Mouse (Mus musculus) intestine, embryonic 15.5 days (tissue): ENCODE measurements around the gene Alkal2. TPM values are rescaled to one million over a fixed set of nuclear protein-coding genes. Genes with fewer than 3 reads are reported as not detected.

ENCODE experiments used
- ATAC-seq: fragments of 200-750 bp; cut with Nextera tagmentation; 2 replicates; pipeline ENCODE4 v1.8.0; 2017; ENCODE audit warnings: moderate TSS enrichment, moderate library complexity
- H3K27ac ChIP-seq: fragments of 300-500 bp; sonication (generic); 2 replicates; pipeline ENCODE4 v1.5.1; 2015; ENCODE audit warnings: mild to moderate bottlenecking, inconsistent platforms
- H3K27me3 ChIP-seq: fragments of 300-500 bp; sonication (generic); replicated peaks from 2 replicates; pipeline ENCODE4 v1.6.1; 2015; ENCODE audit warnings: inconsistent platforms
- H3K36me3 ChIP-seq: fragments of 300-500 bp; sonication (generic); 2 replicates; pipeline ENCODE4 v1.6.1; 2015; ENCODE audit warnings: inconsistent platforms
- H3K4me1 ChIP-seq: fragments of 300-500 bp; sonication (generic); replicated peaks from 2 replicates; pipeline ENCODE4 v1.6.1; 2015; ENCODE audit warnings: inconsistent platforms
- H3K4me2 ChIP-seq: fragments of 300-500 bp; sonication (generic); replicated peaks from 2 replicates; pipeline ENCODE4 v1.6.1; 2015; ENCODE audit warnings: mild to moderate bottlenecking, inconsistent platforms
- H3K4me3 ChIP-seq: fragments of 300-500 bp; sonication (generic); replicated peaks from 2 replicates; pipeline ENCODE4 v1.5.1; 2015; ENCODE audit warnings: inconsistent platforms
- H3K9ac ChIP-seq: fragments of 300-500 bp; sonication (generic); 2 replicates; pipeline ENCODE4 v1.6.1; 2015; ENCODE audit warnings: inconsistent platforms
- H3K9me3 ChIP-seq: fragments of 300-500 bp; sonication (generic); 2 replicates; pipeline ENCODE4 v1.6.1; 2016; ENCODE audit warnings: inconsistent platforms
- WGBS: fragments of 180-500 bp; shearing (Covaris S2); methylation state at CpG from one replicate; pipeline ENCODE4 v1.1.7; 2015; 5-methylcytosine and 5-hydroxymethylcytosine counted together
- polyA plus RNA-seq: library from polyadenylated mRNA; unstranded; fragments of >200 nt; fragmentation: Nextera tagmentation; extraction: Ambion mirVana; gene quantifications from 2 replicates; pipeline ENCODE4 v1.2.1, GENCODE M21; 2015

Gene Alkal2
- polyA plus RNA-seq, 1 experiment from 2014 or later = 1.2 TPM

DNA sequence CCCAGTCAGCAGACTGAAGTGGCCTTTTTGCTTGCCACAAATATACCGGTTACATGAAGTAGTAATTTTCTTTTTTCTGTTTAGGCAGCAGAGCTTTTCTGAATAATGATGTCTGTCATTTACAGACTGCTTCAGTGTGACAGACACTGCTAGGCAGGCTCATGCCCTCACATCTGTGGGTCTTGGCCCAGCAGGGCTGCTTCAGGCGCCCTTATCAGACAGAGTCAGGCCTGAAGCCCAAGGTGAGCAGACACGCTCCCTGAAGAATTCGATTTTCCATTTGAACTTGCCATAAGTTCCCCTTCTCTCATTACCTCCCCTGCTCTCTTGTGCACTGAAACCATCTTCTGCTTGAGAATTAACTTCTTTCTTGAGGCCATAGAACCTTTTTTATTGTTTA, 3.9 kb downstream of the Alkal2 start:
- H3K27ac ChIP-seq = no peak overlapping the region
- no peak overlapping the region for H3K9ac ChIP-seq
- no peak for ATAC-seq
- H3K4me2 ChIP-seq = no peak overlapping the region
- no peaks in the 10 kb centered on the region for H3K36me3 ChIP-seq
- H3K27me3 ChIP-seq = peaks cover 28% of the 10 kb centered on the region
- peaks cover 15% of the 10 kb centered on the region for H3K4me1 ChIP-seq
- H3K9me3 ChIP-seq = no peaks in the 10 kb centered on the region
- H3K4me3 ChIP-seq = no peak overlapping the region
- WGBS = 82% methylated on average over 4 of the region's 4 CpGs

DNA sequence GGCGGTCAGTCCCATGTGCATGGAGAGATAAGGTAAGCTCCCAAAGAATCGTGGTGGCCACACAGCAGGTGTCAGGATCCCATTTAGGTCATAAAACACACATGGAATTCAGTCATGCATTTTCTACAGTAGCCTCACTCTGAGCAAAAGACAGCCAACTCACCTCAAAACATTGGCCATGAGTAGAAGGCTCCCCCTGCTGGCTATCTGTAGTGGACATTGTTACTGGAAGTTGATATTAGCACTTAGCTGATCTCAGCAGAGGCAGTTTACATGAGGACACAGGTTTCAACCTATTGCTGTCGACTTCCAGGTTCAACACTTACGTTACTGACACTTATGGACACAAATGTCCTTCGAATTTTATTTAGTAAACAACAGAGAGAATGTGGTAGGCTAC, 5.9 kb downstream of the Alkal2 start:
- no peaks in the 10 kb centered on the region for H3K36me3 ChIP-seq
- H3K4me2 ChIP-seq = no peak overlapping the region
- H3K4me3 ChIP-seq = no peak overlapping the region
- ATAC-seq = peak; percentile 63
- H3K27me3 ChIP-seq = peaks cover 8% of the 10 kb centered on the region
- no peak overlapping the region for H3K27ac ChIP-seq
- 34% methylated on average over 5 of the region's 5 CpGs for WGBS
- H3K9me3 ChIP-seq = no peaks in the 10 kb centered on the region
- H3K9ac ChIP-seq = no peak overlapping the region
- no peaks in the 10 kb centered on the region for H3K4me1 ChIP-seq

DNA sequence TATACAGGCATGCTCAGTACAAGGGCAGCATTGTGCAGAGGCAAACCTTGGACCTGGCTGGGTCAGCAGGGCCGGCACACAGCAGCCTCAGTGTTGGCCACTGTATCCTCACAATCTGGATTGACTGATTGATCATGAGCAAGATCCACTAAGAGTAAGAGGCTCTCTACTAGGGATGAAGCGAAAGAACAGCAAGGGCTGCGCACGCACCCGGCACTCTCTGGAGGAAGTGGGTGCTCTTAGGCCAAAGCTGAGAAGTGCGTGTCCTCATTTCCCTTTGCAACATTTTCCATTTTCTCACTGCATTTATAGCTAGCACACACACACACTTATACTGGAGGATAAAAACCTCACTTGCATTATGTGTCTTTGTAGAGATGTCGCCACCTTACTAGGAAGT, 7.3 kb downstream of the Alkal2 start:
- no peak overlapping the region for H3K4me3 ChIP-seq
- no peak overlapping the region for H3K9ac ChIP-seq
- ATAC-seq = no peak
- H3K9me3 ChIP-seq = no peaks in the 10 kb centered on the region
- H3K27me3 ChIP-seq = peaks cover under 1% of the 10 kb centered on the region; the same call in 1 of the 2 replicates
- H3K4me2 ChIP-seq = no peak overlapping the region
- WGBS = 80% methylated on average over 7 of the region's 7 CpGs
- H3K36me3 ChIP-seq = no peaks in the 10 kb centered on the region
- H3K4me1 ChIP-seq = no peaks in the 10 kb centered on the region
- no peak overlapping the region for H3K27ac ChIP-seq

DNA sequence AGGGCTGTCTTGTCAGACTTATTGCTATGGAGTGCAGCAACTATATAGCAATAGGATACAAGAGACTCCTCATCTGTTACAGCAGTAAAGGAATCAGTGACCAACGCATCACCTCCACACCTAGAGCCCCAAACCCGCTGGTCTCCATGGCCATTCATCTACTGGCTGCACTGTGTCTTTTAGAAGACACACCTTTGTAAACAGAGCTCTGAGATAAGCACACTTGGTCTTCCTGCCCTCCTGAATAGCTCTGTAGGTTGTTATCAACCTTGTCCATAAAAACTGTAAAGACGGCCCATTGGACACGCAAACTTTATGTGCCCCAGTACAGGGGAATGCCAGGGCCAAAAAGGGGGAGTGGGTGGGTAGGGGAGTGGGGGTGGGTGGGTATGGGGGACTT, 12.9 kb downstream of the Alkal2 start:
- H3K27ac ChIP-seq = no peak overlapping the region
- H3K4me3 ChIP-seq = no peak overlapping the region
- no peak overlapping the region for H3K9ac ChIP-seq
- no peak overlapping the region for H3K4me2 ChIP-seq
- peak; percentile 71 for ATAC-seq
- no peaks in the 10 kb centered on the region for H3K9me3 ChIP-seq
- H3K36me3 ChIP-seq = no peaks in the 10 kb centered on the region
- no peaks in the 10 kb centered on the region for H3K27me3 ChIP-seq
- no peaks in the 10 kb centered on the region for H3K4me1 ChIP-seq
- 57% methylated on average over 4 of the region's 4 CpGs for WGBS

DNA sequence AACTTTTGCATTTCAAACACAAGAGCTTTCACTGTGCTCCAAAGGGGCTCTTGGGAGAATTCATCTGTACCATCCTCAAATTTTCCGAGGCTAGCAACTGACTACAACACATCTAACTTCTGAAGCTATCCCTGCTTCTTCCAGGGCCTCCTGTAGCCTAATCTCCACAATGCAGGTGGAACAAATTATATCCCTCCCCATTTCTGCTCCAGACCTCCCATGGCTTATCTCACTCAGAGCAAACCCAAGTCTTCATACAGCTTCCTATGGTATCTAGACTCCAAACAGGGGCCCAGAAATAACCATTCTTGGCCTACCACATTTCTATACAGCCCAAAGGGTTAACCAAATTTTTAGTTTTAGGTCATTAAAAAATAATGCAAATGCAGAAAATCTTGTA, 24.5 kb downstream of the Alkal2 start:
- no peak for ATAC-seq
- H3K4me2 ChIP-seq = no peak overlapping the region
- no peaks in the 10 kb centered on the region for H3K9me3 ChIP-seq
- H3K4me3 ChIP-seq = no peak overlapping the region
- H3K36me3 ChIP-seq = peaks cover 2% of the 10 kb centered on the region; the same call in 1 of the 2 replicates
- 97% methylated on average over 1 of the region's 1 CpGs for WGBS
- H3K9ac ChIP-seq = no peak overlapping the region
- H3K27me3 ChIP-seq = no peaks in the 10 kb centered on the region
- H3K27ac ChIP-seq = no peak overlapping the region
- peaks cover 7% of the 10 kb centered on the region; the same call in 1 of the 2 replicates for H3K4me1 ChIP-seq

DNA sequence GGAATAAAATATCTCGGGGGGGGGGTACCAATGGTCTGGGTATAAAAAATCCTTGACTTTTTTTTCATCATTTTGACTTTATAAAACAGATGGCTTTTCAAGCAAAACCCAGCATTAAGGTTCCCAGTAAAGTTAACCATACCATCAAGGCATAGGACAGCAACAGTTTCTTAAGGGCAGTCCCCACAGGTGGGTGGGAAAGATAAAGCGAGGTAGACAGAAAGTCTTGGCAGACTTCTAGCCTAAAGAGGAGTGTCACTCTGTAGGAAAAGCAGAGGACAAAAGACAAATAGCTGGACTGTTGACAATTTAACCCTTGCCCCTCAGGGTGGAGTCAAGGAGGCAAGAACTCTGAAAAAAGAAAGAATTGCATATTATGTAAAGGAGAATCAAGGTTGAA, 25.8 kb downstream of the Alkal2 start:
- Histone ChIP-seq H3K4me1 (peaks cover 7% of the 10 kb centered on the region; the same call in 1 of the 2 replicates), H3K4me2 (peak overlapping the region; percentile 77), H3K9ac (no peak overlapping the region), H3K27ac (no peak overlapping the region), H3K27me3 (no peaks in the 10 kb centered on the region), H3K4me3 (no peak overlapping the region), H3K9me3 (no peaks in the 10 kb centered on the region), H3K36me3 (no peaks in the 10 kb centered on the region; the same call in 1 of the 2 replicates)
- 74% methylated on average over 2 of the region's 2 CpGs for WGBS
- ATAC-seq = no peak

DNA sequence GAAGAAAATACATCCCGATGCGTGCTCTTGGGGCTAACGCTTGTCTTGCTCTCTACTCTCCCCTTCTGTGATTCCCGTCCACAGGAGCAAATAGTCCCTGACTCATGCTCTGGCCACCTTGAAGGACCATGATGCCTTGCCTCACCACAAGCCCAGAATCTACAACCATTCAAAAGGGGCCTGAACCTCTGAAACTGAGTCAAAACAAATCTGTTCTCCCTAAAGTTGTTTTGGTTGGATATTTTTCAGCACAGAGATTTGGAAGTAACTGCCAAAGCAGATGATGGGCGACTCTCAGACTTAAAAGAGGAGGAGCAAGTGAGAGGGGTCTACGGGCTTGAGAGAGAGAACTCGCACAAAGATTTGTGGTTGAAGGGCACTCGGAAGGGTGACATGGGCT, 26.7 kb downstream of the Alkal2 start:
- H3K27me3 ChIP-seq = no peaks in the 10 kb centered on the region
- peak overlapping the region; percentile 59 for H3K4me3 ChIP-seq
- peaks cover 7% of the 10 kb centered on the region; the same call in 1 of the 2 replicates for H3K4me1 ChIP-seq
- H3K27ac ChIP-seq = no peak overlapping the region
- no peaks in the 10 kb centered on the region for H3K36me3 ChIP-seq
- peak overlapping the region; percentile 67 for H3K9ac ChIP-seq
- H3K9me3 ChIP-seq = no peaks in the 10 kb centered on the region
- H3K4me2 ChIP-seq = peak overlapping the region; percentile 77
- WGBS = 12% methylated on average over 8 of the region's 8 CpGs
- ATAC-seq = no peak

DNA sequence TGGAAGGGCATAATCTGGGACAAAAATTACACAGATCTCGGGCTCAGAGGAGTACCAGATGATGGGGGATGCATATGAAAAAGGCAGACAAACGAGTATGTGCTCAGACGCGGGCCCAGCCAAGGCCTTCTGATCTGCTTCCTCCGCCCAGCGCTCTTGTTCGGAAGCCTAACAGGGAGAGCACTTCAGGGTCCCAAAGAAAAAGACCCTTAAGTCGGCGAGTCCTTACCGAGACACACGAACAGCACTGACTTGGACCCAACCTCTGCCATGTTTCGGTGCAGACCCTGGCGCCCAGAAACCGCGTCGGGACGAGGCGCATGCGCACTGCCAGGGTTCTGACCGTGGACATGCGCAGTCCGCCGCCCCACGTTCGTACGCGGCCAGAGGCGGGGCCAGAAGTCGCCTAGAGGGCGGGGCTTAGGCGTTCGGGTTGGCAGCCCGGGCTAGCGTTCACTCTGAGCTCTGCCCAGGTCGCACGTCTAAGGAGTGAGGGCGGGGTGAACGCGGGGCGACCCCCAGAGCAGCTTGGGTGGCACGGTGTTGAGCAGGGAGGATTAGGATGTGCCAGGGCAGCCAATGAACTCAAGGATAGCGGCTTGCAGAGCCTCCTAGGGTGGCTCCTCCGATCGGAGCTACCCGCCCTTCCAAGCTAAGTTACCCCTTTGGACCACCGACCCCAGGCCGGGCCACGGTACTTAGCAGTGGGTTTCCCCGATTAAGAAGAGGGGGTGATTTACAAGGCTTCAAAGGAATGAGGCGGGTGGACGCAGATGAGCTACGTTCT, 27.3 kb downstream of the Alkal2 start, which contains the start of the genes Acp1 and Sh3yl1:
Acp1 (minus strand) TSS at position 329 of the 787 bp plus-strand sequence.
Sh3yl1 (plus strand) TSS at position 408 of the 787 bp plus-strand sequence.
- H3K4me1 ChIP-seq = peaks cover 7% of the 10 kb centered on the region; the same call in 1 of the 2 replicates
- H3K9me3 ChIP-seq = no peaks in the 10 kb centered on the region
- WGBS = under 1% methylated on average over 52 of the region's 52 CpGs
- peak within 1 kb of the TSS; percentile 84 for H3K4me2 ChIP-seq
- ATAC-seq = peak; percentile 98
- peak within 1 kb of the TSS; percentile 59; the same call in 1 of the 2 replicates for H3K27ac ChIP-seq
- H3K4me3 ChIP-seq = peak within 1 kb of the TSS; percentile 59
- no peaks in the 10 kb centered on the region for H3K36me3 ChIP-seq
- peak within 1 kb of the TSS; percentile 67 for H3K9ac ChIP-seq
- H3K27me3 ChIP-seq = no peaks in the 10 kb centered on the region

DNA sequence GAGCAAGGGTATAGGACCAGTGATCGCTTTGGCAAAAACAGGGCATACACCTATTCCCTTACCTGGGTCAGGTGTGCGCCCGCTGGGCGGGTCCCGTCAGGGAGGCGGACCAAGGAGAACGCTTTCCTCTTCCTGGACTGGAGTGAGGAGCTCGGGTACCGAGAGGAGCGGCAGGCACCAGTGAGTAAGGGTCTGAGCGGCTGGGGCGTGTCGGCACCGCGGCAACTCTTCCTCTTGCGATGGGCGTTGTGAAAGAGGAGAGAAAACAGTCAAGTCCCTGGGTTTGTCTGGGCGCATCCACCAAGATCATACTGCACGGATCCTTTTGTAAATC, 27.9 kb downstream of the Alkal2 start:
- peak overlapping the region; percentile 61 for H3K9ac ChIP-seq
- H3K9me3 ChIP-seq = no peaks in the 10 kb centered on the region
- WGBS = 0% methylated on average over 18 of the region's 19 CpGs

DNA sequence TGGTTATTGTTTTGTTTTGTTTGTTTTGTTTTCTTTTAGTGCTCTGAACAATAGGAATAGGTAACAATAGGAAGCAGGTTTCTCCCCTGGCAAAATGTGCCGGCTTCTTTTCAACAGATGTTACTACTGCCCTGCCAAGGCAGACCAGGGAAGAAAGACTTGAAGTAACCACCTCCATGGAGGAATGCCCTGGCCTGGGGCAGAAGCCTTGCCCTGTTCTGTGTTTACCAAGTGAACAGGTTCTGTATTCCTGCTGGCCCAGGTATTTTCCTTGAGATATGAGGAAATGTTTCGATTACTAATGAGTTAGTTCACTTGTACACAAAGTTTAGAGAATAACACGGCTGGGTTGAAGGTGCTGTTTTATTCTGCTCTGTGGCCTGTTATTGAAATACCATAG, 28.7 kb downstream of the Alkal2 start:
- WGBS = 53% methylated on average over 3 of the region's 3 CpGs
- Histone ChIP-seq H3K4me1 (peaks cover 7% of the 10 kb centered on the region; the same call in 1 of the 2 replicates), H3K27ac (no peak overlapping the region), H3K36me3 (no peaks in the 10 kb centered on the region), H3K27me3 (no peaks in the 10 kb centered on the region), H3K4me2 (peak overlapping the region; percentile 84), H3K9ac (no peak overlapping the region), H3K9me3 (no peaks in the 10 kb centered on the region), H3K4me3 (peak overlapping the region; percentile 59)
- ATAC-seq = no peak

More for the DNA sequence above, 27.9 kb downstream of the Alkal2 start:
- ATAC-seq = peak; percentile 93
- Histone ChIP-seq H3K4me3 (peak overlapping the region; percentile 59), H3K4me2 (peak overlapping the region; percentile 84), H3K36me3 (no peaks in the 10 kb centered on the region), H3K27ac (peak overlapping the region; percentile 59; the same call in 1 of the 2 replicates), H3K4me1 (peaks cover 7% of the 10 kb centered on the region; the same call in 1 of the 2 replicates), H3K27me3 (no peaks in the 10 kb centered on the region)

DNA sequence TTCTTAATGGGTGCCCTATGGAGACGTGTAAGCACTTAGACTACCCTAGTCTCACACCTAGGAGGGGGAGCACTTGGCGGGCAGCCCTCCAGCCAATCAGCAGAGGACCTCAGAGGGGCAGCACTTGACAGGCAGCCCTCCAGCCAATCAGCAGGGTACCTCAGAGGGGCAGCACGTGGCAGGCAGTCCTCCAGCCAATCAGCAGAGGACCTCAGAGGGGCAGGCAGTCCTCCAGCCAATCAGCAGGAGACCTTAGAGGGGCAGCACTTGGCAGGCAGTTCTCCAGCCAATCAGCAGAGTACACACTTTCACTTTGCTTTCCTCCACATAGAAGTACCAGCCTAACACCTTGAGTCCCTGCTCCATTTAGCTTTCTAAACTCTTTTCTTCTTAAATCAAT, 38.3 kb downstream of the Alkal2 start:
- 78% methylated on average over 3 of the region's 3 CpGs for WGBS
- H3K36me3 ChIP-seq = no peaks in the 10 kb centered on the region
- H3K9ac ChIP-seq = no peak overlapping the region
- no peak overlapping the region for H3K4me2 ChIP-seq
- H3K4me3 ChIP-seq = no peak overlapping the region
- ATAC-seq = no peak
- no peaks in the 10 kb centered on the region for H3K9me3 ChIP-seq
- no peak overlapping the region for H3K27ac ChIP-seq
- H3K4me1 ChIP-seq = no peaks in the 10 kb centered on the region
- no peaks in the 10 kb centered on the region for H3K27me3 ChIP-seq

DNA sequence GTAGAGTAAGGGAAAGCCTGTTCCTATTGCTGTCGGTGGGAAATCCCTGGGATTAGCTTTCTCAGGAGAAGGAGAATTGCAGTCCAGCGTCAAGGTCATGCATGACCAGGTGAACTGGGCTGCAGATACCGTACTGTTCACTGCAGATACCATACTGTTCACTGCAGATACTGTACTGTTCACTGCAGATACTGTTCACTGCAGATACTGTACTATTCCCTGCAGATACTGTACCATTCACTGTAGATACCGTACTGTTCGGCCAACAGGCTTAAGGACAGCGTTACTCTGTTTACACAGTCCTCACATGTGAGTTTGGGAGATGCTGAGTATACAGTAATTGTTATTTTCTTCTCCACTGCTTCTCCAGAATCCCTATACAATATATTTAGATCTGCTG, 44.1 kb downstream of the Alkal2 start:
- Histone ChIP-seq H3K4me2 (no peak overlapping the region), H3K4me1 (no peaks in the 10 kb centered on the region), H3K27ac (no peak overlapping the region), H3K9me3 (no peaks in the 10 kb centered on the region), H3K9ac (no peak overlapping the region), H3K36me3 (no peaks in the 10 kb centered on the region), H3K27me3 (no peaks in the 10 kb centered on the region), H3K4me3 (no peak overlapping the region)
- ATAC-seq = no peak
- WGBS = 83% methylated on average over 6 of the region's 6 CpGs

DNA sequence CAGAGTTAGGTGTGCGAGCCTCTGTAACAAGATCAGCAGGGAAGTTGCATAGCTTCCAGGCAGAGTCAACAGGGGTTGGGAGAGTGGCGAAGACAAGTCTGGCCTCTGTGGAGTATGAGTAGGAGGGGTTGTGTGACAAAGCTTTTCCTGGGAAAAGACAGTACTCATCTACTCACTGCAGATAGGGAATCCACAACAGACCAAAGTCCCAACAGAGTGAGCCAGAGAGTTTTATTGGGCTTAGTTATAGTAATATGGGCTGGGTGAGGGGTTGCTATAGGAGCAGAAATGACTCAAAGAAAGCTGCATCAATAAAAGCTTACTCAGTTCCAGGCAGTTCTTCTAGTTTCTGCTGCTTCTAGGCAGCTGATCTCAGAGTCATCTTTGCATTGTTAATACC, 49.2 kb downstream of the Alkal2 start:
- 78% methylated on average over 2 of the region's 2 CpGs for WGBS

More for the DNA sequence above, 49.2 kb downstream of the Alkal2 start:
- Histone ChIP-seq H3K36me3 (no peaks in the 10 kb centered on the region), H3K4me1 (no peaks in the 10 kb centered on the region), H3K27me3 (no peaks in the 10 kb centered on the region), H3K9me3 (no peaks in the 10 kb centered on the region), H3K9ac (no peak overlapping the region), H3K27ac (no peak overlapping the region), H3K4me3 (no peak overlapping the region), H3K4me2 (no peak overlapping the region)
- ATAC-seq = peak; percentile 98
